Mouse (Mus musculus) B cell, adult 62 days (primary cell): ENCODE results near the gene Il17re. TPM values are rescaled to one million over a fixed set of nuclear protein-coding genes. Genes with fewer than 3 reads are reported as not detected.

Experiments used
- total RNA-seq: library from RNA; stranded (reverse); gene quantifications from 4 replicates; pipeline ENCODE4 v1.2.4, GENCODE M21; 2023

The Il17re gene
- total RNA-seq = not detected in 4 replicates

GRCm38 (mm10) chr6:113457952-113458534 is at the start of gene Il17re:
TSS of gene Il17re (plus strand) at chr6:113458484.

GRCm38 (mm10) chr6:113419199-113419587 is 39.1 kb upstream of the Il17re start, which contains the start of gene Rpusd3:
TSS of gene Rpusd3 (minus strand) at chr6:113419340.

GRCm38 (mm10) chr6:113435664-113436205 is 22.5 kb upstream of the Il17re start, which contains the start of gene Cidec:
TSS of gene Cidec (minus strand) at chr6:113435760.

DNA sequence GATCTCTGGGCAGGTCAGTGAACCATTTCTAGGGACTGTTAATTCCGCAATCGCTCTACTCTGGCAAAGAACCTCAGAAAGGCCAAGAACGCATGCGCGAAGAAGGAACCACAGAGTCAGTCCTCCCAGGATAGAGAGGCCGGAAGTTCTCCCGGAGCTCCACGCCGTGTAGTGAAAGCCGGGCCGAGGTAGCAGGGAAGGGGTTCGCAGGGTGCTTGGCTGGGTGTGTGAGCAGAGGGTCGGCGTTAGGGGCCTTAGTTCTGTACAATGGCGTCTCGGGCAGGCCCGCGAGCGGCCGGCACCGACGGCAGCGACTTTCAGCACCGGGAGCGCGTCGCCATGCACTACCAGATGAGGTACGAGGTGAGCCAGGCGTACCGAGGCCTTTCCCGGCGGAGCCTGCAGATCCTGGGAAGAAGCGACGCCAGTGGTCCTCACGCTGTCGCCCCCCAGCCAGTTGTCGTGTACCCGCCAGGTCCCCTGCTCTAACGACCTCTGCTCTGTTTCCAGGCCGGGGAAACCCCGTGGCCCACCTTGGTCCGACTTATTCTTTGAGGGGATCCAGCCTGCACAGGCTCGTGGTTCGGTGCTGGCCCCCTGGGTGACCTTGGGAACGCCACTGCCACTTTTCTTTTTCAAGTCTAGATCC is 15.7 kb upstream of the Il17re start, which contains the start of gene Jagn1:
TSS of gene Jagn1 (plus strand) at position 128 of the 649 bp plus-strand sequence.

DNA sequence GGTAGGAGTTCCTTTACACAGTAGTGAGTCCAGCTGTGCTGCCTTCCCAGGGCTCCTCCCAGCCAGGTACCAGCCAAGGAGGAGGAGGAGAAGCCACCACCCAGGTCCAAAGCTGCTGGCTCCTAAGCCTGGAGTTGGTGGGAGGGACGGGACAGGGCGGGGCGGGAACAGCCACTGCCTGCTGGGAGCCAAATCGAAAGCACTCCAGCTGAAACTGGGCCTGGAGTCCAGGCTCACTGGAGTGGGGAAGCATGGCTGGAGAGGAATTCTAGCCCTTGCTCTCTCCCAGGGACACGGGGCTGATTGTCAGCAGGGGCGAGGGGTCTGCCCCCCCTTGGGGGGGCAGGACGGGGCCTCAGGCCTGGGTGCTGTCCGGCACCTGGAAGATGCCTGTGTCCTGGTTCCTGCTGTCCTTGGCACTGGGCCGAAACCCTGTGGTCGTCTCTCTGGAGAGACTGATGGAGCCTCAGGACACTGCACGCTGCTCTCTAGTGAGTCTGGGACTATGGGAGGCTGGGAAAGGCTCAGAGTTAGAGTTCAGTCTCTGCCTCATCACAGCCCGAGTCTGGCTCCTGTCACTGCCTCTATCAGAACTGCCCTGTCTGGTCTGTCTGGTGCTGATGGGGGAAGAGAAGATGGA is 13.1 kb downstream of the Il17re start, which contains the start of gene Il17rc:
TSS of gene Il17rc (plus strand) at position 131 of the 640 bp plus-strand sequence.

DNA sequence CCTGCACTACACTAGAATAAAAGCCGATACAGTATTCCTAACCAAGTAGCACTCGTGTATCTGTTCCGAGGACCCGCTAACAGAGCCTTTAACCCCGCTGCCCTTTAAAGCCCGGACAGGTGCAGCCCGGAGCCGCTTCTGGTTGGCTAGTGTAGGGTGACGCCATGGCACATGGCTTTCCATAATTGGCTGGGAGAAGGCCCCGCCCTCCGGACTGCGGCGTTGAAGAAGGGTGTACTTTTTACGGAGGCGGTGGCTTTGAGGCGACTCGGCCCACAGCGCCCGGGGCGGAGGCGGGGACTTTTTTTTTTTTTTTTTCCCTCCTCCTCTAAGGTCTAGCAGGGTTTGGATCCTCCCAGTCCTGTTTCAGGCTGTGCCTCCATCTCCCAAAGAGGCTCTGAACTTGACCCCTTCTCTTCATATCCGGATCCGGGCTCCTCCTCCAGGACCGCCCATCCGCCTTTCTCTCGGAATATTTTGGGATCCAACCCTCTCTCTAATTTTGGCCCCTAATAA is 24.9 kb downstream of the Il17re start, which contains the start of gene Creld1:
TSS of gene Creld1 (plus strand) at position 198 of the 516 bp plus-strand sequence.

GRCm38 (mm10) chr6:113501388-113502084 is 43.3 kb downstream of the Il17re start, which contains the start of gene Prrt3:
TSS of gene Prrt3 (minus strand) at chr6:113501931.

Other genes with a start within 250 kb of the Il17re start
- 50.6 to 67.4 TPM (median 55.5 TPM) in 4 replicates for gene Mtmr14, start 220.6 kb upstream of the Il17re start, total RNA-seq
- 1.5 to 3.2 TPM (median 2.4 TPM) in 4 replicates for gene Cpne9, start 176.2 kb upstream of the Il17re start, total RNA-seq
- gene Brpf1, start 151.3 kb upstream of the Il17re start, total RNA-seq = 66.6 to 68.3 TPM (median 67.0 TPM) in 4 replicates
- 10.0 to 17.1 TPM (median 12.4 TPM) in 4 replicates for gene Ogg1, start 131.5 kb upstream of the Il17re start, total RNA-seq
- gene Camk1, start 114.5 kb upstream of the Il17re start, total RNA-seq = 0.89 to 1.4 TPM (median 1.2 TPM) in 3 of 4 replicates, not detected in the other
- 26.6 to 32.6 TPM (median 28.8 TPM) in 4 replicates for gene Tada3, start 80.6 kb upstream of the Il17re start, total RNA-seq
- 243 to 268 TPM (median 249 TPM) in 4 replicates for gene Arpc4, start 80.4 kb upstream of the Il17re start, total RNA-seq
- 32.4 to 41.0 TPM (median 37.4 TPM) in 4 replicates for gene Ttll3, start 69.2 kb upstream of the Il17re start, total RNA-seq
- 10.5 to 20.9 TPM (median 13.6 TPM) in 4 replicates for gene Rpusd3, start 39.1 kb upstream of the Il17re start, total RNA-seq
- not detected in 4 replicates for gene Cidec, start 22.7 kb upstream of the Il17re start, total RNA-seq
- 16.2 to 23.5 TPM (median 20.8 TPM) in 4 replicates for gene Jagn1, start 15.9 kb upstream of the Il17re start, total RNA-seq
- not detected in 4 replicates for gene Il17rc, start 12.9 kb downstream of the Il17re start, total RNA-seq
- 15.5 to 21.0 TPM (median 16.6 TPM) in 4 replicates for gene Creld1, start 24.8 kb downstream of the Il17re start, total RNA-seq
- gene Prrt3, start 43.4 kb downstream of the Il17re start, total RNA-seq = 0.33 to 0.53 TPM (median 0.41 TPM) in 4 replicates
- 78.1 to 83.8 TPM (median 81.8 TPM) in 4 replicates for gene Emc3, start 73.2 kb downstream of the Il17re start, total RNA-seq
- gene Fancd2, start 73.2 kb downstream of the Il17re start, total RNA-seq = 1.5 to 3.8 TPM (median 2.6 TPM) in 4 replicates
- gene Fancd2os, start 142.2 kb downstream of the Il17re start, total RNA-seq = not detected in 4 replicates
- gene Brk1, start 146.3 kb downstream of the Il17re start, total RNA-seq = 109 to 116 TPM (median 111 TPM) in 4 replicates
- 26.1 to 34.3 TPM (median 32.7 TPM) in 4 replicates for gene Vhl, start 165.5 kb downstream of the Il17re start, total RNA-seq
- gene Irak2, start 180.0 kb downstream of the Il17re start, total RNA-seq = 159 to 180 TPM (median 169 TPM) in 4 replicates
- gene Tatdn2, start 238.6 kb downstream of the Il17re start, total RNA-seq = 211 to 234 TPM (median 215 TPM) in 4 replicates